Mouse (Mus musculus): ENCODE data around the gene Gm17545. TPM values are rescaled to one million over a fixed set of nuclear protein-coding genes. Genes with fewer than 3 reads are reported as not detected.

Gene Gm17545
- polyA plus RNA-seq, 1 experiment from 2014 or later, result not detected

DNA sequence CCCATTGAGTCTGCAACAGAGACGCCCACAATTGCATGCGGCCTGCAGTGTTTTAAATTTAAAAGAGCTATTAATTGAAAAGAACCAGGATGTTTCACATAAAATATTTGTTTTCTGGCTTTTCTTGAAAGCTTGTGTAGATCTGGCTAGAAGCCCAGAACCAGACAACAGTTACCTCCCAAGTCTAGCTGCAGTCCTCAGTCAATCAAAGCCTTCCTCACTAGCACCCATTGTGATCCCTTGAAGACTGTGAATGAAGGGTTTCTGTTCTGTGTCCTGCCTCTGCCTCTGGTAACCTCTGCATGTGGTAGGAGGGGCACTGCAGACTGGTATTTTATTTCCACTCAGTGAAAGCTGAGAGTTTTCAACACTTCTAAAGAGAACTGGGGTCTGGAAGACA is 48.9 kb downstream of the Gm17545 start:
- H3K27me3 ChIP-seq, result no peaks in the 10 kb centered on the region
- H3K36me3 ChIP-seq, result 0 out of 2 replicates have a peak, but pooled peaks cover 3% of the 10 kb centered on the region
- H3K9ac ChIP-seq, result no peak overlapping the region
- ATAC-seq (ENCODE audit: insufficient number of reproducible peaks, low FRiP score, low TSS enrichment, low read depth), result no peak
- no peak overlapping the region for H3K27ac ChIP-seq
- H3K4me1 ChIP-seq, result peaks cover 3% of the 10 kb centered on the region; the same call in 1 of the 2 replicates
- no peaks in the 10 kb centered on the region for H3K9me3 ChIP-seq
- 34% methylated on average over 2 of the region's 2 CpGs for WGBS
- H3K4me3 ChIP-seq, result no peak overlapping the region
- no peak overlapping the region for H3K4me2 ChIP-seq

DNA sequence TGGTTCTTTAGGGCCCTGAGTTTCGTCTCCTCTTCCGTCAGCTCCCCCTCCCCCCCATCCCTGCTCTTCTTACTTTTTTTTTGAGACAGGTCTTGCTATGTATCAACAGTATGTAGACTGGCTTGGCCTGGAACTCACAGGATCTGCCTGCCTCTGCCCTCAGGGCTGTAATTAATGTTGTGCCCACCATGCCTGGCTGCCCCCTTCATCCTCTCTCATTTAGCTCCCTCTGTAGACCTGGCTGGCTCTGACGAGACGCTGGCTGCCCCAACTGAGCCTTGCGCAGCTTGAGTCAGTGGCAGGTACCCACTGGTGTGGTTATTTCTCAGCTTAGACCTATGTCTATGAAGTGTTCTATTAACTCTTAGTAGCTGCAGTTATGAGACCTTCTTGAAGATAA is 49.5 kb downstream of the Gm17545 start:
- WGBS, result 52% methylated on average over 5 of the region's 5 CpGs
- H3K4me2 ChIP-seq, result no peak overlapping the region
- H3K36me3 ChIP-seq, result 0 out of 2 replicates have a peak, but pooled peaks cover 3% of the 10 kb centered on the region
- no peaks in the 10 kb centered on the region for H3K9me3 ChIP-seq
- no peak overlapping the region for H3K9ac ChIP-seq
- ATAC-seq (ENCODE audit: insufficient number of reproducible peaks, low FRiP score, low TSS enrichment, low read depth), result no peak
- H3K4me1 ChIP-seq, result peaks cover 3% of the 10 kb centered on the region; the same call in 1 of the 2 replicates
- H3K27me3 ChIP-seq, result no peaks in the 10 kb centered on the region
- H3K27ac ChIP-seq, result no peak overlapping the region
- H3K4me3 ChIP-seq, result no peak overlapping the region

DNA sequence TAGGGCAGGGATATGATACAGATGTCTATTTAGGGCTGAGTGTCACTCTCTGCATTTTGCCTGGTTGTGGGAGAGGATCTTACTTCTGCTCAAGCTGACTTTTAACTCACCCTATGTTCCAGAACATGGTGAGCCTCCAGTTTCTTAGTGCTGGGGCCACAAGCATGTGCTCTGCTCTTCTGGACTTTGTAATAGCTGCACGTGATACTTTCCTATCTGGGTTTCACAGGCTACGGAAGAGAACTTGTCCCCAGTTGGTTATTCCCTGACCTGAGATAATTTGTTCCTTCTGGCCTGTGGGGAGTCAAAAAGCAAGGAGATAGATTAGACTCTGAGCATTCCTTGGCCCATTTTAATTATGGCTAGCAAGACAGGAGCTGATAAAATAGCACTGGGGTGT is 51.5 kb downstream of the Gm17545 start:
- peaks cover 3% of the 10 kb centered on the region; the same call in 1 of the 2 replicates for H3K4me1 ChIP-seq
- no peak overlapping the region for H3K27ac ChIP-seq
- H3K36me3 ChIP-seq, result no peaks in the 10 kb centered on the region
- no peak for ATAC-seq (ENCODE audit: insufficient number of reproducible peaks, low FRiP score, low TSS enrichment, low read depth)
- WGBS, result 71% methylated on average over 2 of the region's 2 CpGs
- H3K27me3 ChIP-seq, result no peaks in the 10 kb centered on the region
- no peak overlapping the region for H3K4me3 ChIP-seq
- no peak overlapping the region for H3K4me2 ChIP-seq
- H3K9me3 ChIP-seq, result no peaks in the 10 kb centered on the region
- no peak overlapping the region for H3K9ac ChIP-seq

Other genes with a start within 250 kb of the Gm17545 start
- 16.5 and 17.7 TPM in 2 replicates for gene Zfp809, start 228.6 kb upstream of the Gm17545 start, polyA plus RNA-seq (2015; fragmentation: Nextera tagmentation; extraction: Ambion mirVana)
- 4.0 and 4.8 TPM in 2 replicates for gene Zfp599, start 194.4 kb upstream of the Gm17545 start, polyA plus RNA-seq (2015; fragmentation: Nextera tagmentation; extraction: Ambion mirVana)
- 17.2 and 17.5 TPM in 2 replicates for gene Zfp810, start 146.6 kb upstream of the Gm17545 start, polyA plus RNA-seq (2015; fragmentation: Nextera tagmentation; extraction: Ambion mirVana)
- 35.4 and 38.1 TPM in 2 replicates for gene Anln, start 65.1 kb upstream of the Gm17545 start, polyA plus RNA-seq (2015; fragmentation: Nextera tagmentation; extraction: Ambion mirVana)
- 5.6 TPM in 2 replicates for gene 9530077C05Rik, start 42.8 kb upstream of the Gm17545 start, polyA plus RNA-seq (2015; fragmentation: Nextera tagmentation; extraction: Ambion mirVana)
- gene Rp9, start 15.5 kb downstream of the Gm17545 start, polyA plus RNA-seq (2015; fragmentation: Nextera tagmentation; extraction: Ambion mirVana), result 50.2 and 63.0 TPM in 2 replicates
- 13.0 TPM in 2 replicates for gene Bbs9, start 21.4 kb downstream of the Gm17545 start, polyA plus RNA-seq (2015; fragmentation: Nextera tagmentation; extraction: Ambion mirVana)

Data from limb, embryonic 15.5 days (tissue).